Mouse (Mus musculus): Measurements from ENCODE around the gene Hist1h1c.

DNA sequence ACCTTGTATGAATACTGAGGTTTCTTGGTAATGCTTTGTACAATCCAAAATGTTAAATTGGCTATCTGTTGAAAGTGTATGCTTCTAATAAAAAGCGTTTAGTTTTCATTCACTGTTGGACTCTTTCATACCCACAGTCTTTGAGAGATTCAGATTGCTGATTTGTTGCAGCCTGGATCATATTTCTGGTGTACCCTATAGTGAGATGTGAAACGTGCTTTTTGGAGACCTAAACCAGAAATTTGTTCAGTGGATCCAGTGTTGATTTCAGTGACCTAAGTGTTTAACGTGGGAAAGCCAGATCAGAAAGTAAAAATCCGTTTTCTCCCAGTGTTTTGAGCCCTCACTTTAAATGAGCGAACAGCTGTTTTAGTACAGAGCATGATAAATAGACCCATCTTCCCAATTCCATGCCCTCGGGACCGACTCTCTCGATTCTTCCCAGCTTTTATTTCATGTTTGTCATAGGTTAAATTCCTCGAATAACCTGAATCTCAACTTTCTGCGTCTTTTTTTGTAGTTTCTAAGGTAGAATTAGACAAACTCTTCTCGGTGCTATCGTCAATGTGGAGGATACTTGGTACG is 1.7 kb downstream of the Hist1h1c start:
- TF ChIP-seq CTCF (IDR thresholded peaks at IDR 0.05; ENCODE audit: extremely low read depth, insufficient read depth, low read length) (no peak), POLR2A (IDR thresholded peaks at IDR 0.05; ENCODE audit: extremely low read depth, insufficient read depth, low read length) (no peak)
